Mouse (Mus musculus) neural tube, embryonic 11.5 days (tissue): ENCODE results near the gene Pla2g5. TPM values are rescaled to one million over a fixed set of nuclear protein-coding genes. Genes with fewer than 3 reads are reported as not detected.
"Not testable (repeated sequence)": the region's sequence is repeated elsewhere in the genome, so short reads cannot be mapped to it uniquely, and the experiment has no call there.

Experiments
- ATAC-seq: fragments of 200-750 bp; cut with Nextera tagmentation; 2 replicates; pipeline ENCODE4 v1.8.0; 2017; ENCODE audit warnings: moderate number of reproducible peaks, mild to moderate bottlenecking, moderate TSS enrichment, moderate library complexity; ENCODE audit not compliant: insufficient read depth, low FRiP score, low TSS enrichment
- DNase-seq: peaks from one replicate; pipeline ENCODE4 v3.0.0-alpha.2; 2015; ENCODE audit warnings: low spot score
- H3K27ac ChIP-seq: fragments of 300-500 bp; sonication (generic); 2 replicates; pipeline ENCODE4 v1.5.1; 2014; ENCODE audit warnings: low read depth, mild to moderate bottlenecking, low read length
- H3K27me3 ChIP-seq: fragments of 300-500 bp; sonication (generic); 2 replicates; pipeline ENCODE4 v1.6.1; 2014; ENCODE audit warnings: mild to moderate bottlenecking, low read length, mixed read lengths; ENCODE audit not compliant: control insufficient read depth, insufficient read depth
- H3K36me3 ChIP-seq: fragments of 300-500 bp; sonication (generic); 2 replicates; pipeline ENCODE4 v1.6.1; 2014; ENCODE audit warnings: mild to moderate bottlenecking, low read length, moderate library complexity, mixed read lengths; ENCODE audit not compliant: control insufficient read depth, insufficient read depth
- H3K4me1 ChIP-seq: fragments of 300-500 bp; sonication (generic); 2 replicates; pipeline ENCODE4 v1.6.1; 2014; ENCODE audit warnings: low read length, mixed read lengths; ENCODE audit not compliant: control insufficient read depth, insufficient read depth
- H3K4me2 ChIP-seq: fragments of 300-500 bp; sonication (generic); 2 replicates; pipeline ENCODE4 v1.6.1; 2014; ENCODE audit warnings: low read depth, mild to moderate bottlenecking, moderate library complexity
- H3K4me3 ChIP-seq: fragments of 300-500 bp; sonication (generic); 2 replicates; pipeline ENCODE4 v1.5.1; 2014; ENCODE audit warnings: low read depth, low read length
- H3K9ac ChIP-seq: fragments of 300-500 bp; sonication (generic); 2 replicates; pipeline ENCODE4 v1.6.1; 2014; ENCODE audit warnings: mild to moderate bottlenecking, low read length
- H3K9me3 ChIP-seq: fragments of 300-500 bp; sonication (generic); 2 replicates; pipeline ENCODE4 v1.6.1; 2016; ENCODE audit warnings: low read length; ENCODE audit not compliant: control insufficient read depth
- WGBS: fragments of 180-500 bp; shearing (Covaris S2); extraction: QIAGEN DNeasy Blood & Tissue Kit; methylation state at CpG from one replicate; pipeline ENCODE4 v1.1.7; 2014; 5-methylcytosine and 5-hydroxymethylcytosine counted together
- polyA plus RNA-seq: library from polyadenylated mRNA; unstranded; fragments of >200 nt; fragmentation: Nextera tagmentation; extraction: Ambion mirVana; gene quantifications from 2 replicates; pipeline ENCODE4 v1.2.1, GENCODE M21; 2014

Pla2g5 gene
- polyA plus RNA-seq, 1 experiment from 2014 or later, result not detected

DNA sequence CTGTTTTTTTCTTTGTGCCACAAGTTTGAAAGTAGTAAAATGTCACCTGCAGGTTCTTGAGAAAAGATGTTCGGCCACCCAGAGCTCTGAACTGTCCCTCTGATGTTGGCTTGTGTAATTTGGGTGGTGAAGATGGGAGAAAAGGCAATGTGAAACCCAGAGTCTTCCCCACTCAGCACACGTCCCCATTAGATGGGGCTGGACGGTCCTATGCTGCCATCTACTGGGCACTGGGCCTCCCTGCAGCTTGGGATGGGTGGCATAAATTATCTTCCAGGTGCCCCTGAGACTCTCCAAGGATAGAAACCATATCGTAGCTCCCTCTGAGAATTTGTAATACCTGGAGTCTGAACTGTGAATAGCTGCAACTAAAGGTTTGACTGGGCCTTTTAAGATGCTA is 11.8 kb downstream of the Pla2g5 start:
- Histone ChIP-seq H3K4me3 (no peak overlapping the region), H3K4me1 (no peaks in the 10 kb centered on the region)
- WGBS, result 6% methylated on average over 4 of the region's 4 CpGs

DNA sequence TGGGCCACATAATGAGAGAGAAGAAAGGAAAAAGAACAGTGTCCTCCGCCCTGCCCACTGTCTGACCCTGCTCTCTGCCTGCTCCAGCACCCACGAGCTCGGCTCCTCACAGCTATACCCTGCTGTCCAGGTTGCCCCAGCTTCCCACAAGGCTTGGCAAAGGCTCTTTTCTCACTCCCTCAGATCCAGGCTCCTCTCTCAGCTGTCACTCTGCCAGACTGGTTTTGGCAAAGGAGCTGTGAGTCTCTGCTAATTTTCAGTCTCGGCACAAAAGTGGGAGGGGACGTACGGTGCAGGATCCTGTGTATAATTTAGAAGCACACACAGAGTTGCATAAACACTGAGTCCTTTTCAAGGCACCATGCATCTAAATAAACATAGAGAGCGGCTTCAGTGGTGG is 21.9 kb downstream of the Pla2g5 start:
- no peaks in the 10 kb centered on the region for H3K9me3 ChIP-seq
- H3K27ac ChIP-seq, result no peak overlapping the region
- H3K27me3 ChIP-seq, result no peaks in the 10 kb centered on the region
- no peak overlapping the region for H3K4me2 ChIP-seq
- no peak overlapping the region for H3K9ac ChIP-seq
- no peak for DNase-seq
- H3K4me1 ChIP-seq, result no peaks in the 10 kb centered on the region
- no peaks in the 10 kb centered on the region for H3K36me3 ChIP-seq
- no peak overlapping the region for H3K4me3 ChIP-seq
- 92% methylated on average over 7 of the region's 7 CpGs for WGBS
- ATAC-seq, result no peak

More for the DNA sequence above, 11.8 kb downstream of the Pla2g5 start:
- H3K4me2 ChIP-seq, result no peak overlapping the region
- no peak overlapping the region for H3K27ac ChIP-seq
- DNase-seq, result peak; percentile 83
- no peak overlapping the region for H3K9ac ChIP-seq
- no peaks in the 10 kb centered on the region for H3K9me3 ChIP-seq
- no peaks in the 10 kb centered on the region for H3K27me3 ChIP-seq
- no peaks in the 10 kb centered on the region for H3K36me3 ChIP-seq
- no peak for ATAC-seq

DNA sequence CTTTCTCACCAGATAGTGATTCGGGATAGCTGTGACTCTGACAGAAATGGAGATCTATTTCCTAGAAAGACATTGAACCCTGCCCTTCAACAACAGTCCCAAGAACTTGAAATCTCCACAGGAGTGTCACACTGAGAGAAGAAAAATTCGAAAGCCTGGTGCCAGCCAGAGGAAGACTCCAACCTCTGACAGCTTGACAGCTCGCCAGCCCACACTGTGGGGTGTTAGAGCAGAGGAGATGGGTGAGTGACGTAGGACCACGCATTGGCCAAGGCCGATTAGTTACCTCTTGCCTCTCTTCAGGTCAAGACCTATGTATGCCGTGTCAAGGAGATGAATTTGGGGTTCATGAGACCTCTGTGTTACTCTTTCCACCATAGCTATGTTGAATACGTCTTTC is 22.6 kb downstream of the Pla2g5 start:
- no peak overlapping the region for H3K9ac ChIP-seq
- ATAC-seq (no peak), DNase-seq (no peak)
- H3K4me2 ChIP-seq, result no peak overlapping the region
- H3K4me3 ChIP-seq, result no peak overlapping the region
- WGBS, result 84% methylated on average over 8 of the region's 8 CpGs
- H3K36me3 ChIP-seq, result no peaks in the 10 kb centered on the region
- H3K27me3 ChIP-seq, result no peaks in the 10 kb centered on the region
- no peaks in the 10 kb centered on the region for H3K9me3 ChIP-seq
- H3K4me1 ChIP-seq, result no peaks in the 10 kb centered on the region
- no peak overlapping the region for H3K27ac ChIP-seq

DNA sequence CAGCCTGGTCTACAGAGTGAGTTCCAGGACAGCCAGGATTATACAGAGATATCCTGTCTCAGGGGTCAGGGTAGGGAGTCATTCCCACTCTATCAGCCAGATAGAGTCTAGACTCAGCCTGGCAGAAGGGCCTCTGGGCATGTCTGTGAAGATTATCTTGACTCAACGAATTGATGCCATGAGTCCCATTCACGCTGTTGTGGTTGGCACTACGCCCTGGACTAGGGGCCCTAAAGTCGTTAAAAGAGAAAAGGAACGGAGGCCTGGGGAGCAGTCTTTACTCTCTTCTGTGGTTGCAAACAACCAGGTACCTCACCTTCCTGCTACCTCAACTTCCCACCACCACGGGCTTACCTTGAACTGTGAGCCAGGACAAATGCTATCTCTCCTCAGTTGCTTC is 23.5 kb downstream of the Pla2g5 start:
- DNase-seq, result no peak
- Histone ChIP-seq H3K27ac (no peak overlapping the region), H3K36me3 (no peaks in the 10 kb centered on the region), H3K4me1 (no peaks in the 10 kb centered on the region), H3K4me3 (no peak overlapping the region), H3K9me3 (no peaks in the 10 kb centered on the region), H3K27me3 (no peaks in the 10 kb centered on the region), H3K9ac (no peak overlapping the region), H3K4me2 (no peak overlapping the region)
- ATAC-seq, result no peak
- 89% methylated on average over 6 of the region's 6 CpGs for WGBS

DNA sequence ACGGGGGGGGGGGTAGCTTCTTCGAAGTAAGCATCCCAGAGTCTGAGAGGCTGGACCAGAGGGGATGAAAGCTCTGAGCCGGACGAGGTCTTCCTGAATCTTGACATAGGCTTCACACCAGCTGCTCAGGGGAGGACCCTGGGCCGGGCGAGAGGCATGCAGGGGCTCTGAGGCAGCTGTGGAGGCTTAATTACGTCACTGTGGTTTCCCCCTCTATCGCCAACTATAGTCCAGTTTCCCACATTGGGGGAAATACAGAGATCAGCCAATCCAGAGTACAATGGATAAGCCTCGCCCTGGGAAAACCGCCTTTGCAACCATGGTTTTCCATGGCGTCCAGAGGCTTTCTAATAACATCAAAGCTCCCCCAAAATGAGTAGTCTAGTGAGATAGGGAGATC is 36.1 kb downstream of the Pla2g5 start:
- 70% methylated on average over 11 of the region's 11 CpGs for WGBS
- H3K4me3 ChIP-seq, result no peak overlapping the region
- H3K27ac ChIP-seq, result no peak overlapping the region
- H3K4me2 ChIP-seq, result no peak overlapping the region
- H3K27me3 ChIP-seq, result no peaks in the 10 kb centered on the region
- peaks cover 2% of the 10 kb centered on the region; the same call in 1 of the 2 replicates for H3K9me3 ChIP-seq
- DNase-seq (no peak), ATAC-seq (no peak)
- no peak overlapping the region for H3K9ac ChIP-seq
- H3K36me3 ChIP-seq, result no peaks in the 10 kb centered on the region
- H3K4me1 ChIP-seq, result no peaks in the 10 kb centered on the region

DNA sequence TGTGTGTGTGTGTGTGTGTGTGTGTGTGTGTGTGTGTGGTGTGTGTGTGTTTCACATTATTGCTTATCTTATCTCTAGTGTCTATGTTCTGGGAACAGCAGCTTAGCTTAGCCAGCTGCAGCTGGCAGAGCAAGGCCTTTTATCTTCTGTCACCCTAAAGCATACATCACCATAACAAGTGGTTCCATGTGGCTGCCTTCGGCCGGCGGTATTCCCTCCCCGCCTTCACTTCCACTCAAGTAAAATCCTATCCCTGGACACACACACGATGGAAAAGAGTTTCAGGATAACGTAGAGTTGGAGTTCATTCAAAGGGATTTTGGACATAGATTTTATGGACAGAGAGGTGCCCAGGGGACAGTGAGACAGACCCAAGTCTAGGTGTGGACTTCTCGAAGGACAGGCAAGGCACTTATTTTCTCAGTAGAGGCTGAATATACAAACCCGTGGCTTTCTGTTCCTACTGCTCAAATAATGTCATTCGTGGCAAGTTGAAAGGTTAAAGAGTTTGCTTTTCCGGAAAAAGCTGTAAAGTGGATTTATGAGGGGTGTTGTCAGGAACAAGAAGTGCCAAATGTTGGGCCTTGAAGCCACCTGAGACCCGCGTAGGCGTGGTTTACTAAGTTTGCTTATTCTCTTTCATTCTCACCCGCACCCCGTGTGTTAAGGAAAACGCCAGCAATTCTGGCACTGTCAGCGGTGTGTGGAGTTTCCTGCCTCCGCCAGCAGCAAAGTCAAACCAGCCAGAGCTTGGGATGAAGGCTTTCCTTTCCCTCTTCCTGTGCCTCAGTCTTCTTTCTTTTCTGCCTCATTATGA is 37.3 kb downstream of the Pla2g5 start:
- no peak for ATAC-seq
- no peaks in the 10 kb centered on the region for H3K27me3 ChIP-seq
- no peaks in the 10 kb centered on the region for H3K4me1 ChIP-seq
- H3K36me3 ChIP-seq, result no peaks in the 10 kb centered on the region
- no peak overlapping the region for H3K4me3 ChIP-seq
- WGBS, result 38% methylated on average over 18 of the region's 18 CpGs
- H3K4me2 ChIP-seq, result no peak overlapping the region
- no peak for DNase-seq
- H3K27ac ChIP-seq, result no peak overlapping the region
- H3K9me3 ChIP-seq, result peaks cover 2% of the 10 kb centered on the region; the same call in 1 of the 2 replicates
- H3K9ac ChIP-seq, result no peak overlapping the region

DNA sequence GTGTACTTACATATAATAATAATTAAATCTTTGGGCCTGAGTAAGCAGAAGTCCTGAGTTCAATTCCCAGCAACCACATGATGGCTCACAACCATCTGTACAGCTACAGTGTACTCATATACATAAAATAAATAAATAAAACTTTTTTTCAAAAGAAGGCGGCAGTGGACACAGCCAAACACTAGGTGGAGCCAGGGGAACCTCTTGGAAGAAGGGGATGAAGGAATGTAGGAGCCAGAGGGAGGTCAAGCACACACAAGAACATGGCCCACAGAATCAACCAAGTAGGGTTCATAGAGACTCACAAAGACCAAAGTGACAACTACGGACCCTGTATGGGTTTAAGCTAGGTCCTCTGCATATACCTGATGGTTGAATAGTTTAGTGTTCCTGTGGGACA is 38.6 kb downstream of the Pla2g5 start:
- H3K4me1 ChIP-seq, result no peaks in the 10 kb centered on the region
- 96% methylated on average over 2 of the region's 2 CpGs for WGBS
- H3K36me3 ChIP-seq, result no peaks in the 10 kb centered on the region
- no peak overlapping the region for H3K4me3 ChIP-seq
- no peak overlapping the region for H3K9ac ChIP-seq
- H3K27me3 ChIP-seq, result no peaks in the 10 kb centered on the region
- peaks cover 2% of the 10 kb centered on the region; the same call in 1 of the 2 replicates for H3K9me3 ChIP-seq
- DNase-seq (no peak), ATAC-seq (no peak)
- H3K4me2 ChIP-seq, result no peak overlapping the region
- H3K27ac ChIP-seq, result no peak overlapping the region

DNA sequence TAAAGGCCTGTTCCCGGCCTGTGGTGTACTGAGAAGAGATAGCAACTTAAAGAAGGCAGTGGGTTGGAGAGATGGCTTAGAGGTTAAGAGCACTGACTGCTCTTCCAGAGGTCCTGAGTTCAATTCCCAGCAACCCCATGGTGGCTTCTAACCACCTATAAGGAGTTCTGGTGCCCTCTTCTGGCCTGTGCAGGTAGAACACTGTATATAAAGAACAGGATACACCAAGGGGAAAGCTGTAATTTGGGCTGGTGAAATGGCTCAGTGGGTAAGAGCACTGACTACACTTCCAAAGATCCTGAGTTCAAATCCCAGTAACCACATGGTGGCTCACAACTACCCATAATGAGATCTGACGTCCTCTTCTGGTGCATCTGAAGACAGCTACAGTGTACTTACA is 39.1 kb downstream of the Pla2g5 start:
- not testable (repeated sequence) for DNase-seq, H3K4me2 ChIP-seq, H3K9ac ChIP-seq, H3K4me1 ChIP-seq, H3K36me3 ChIP-seq, ATAC-seq, H3K4me3 ChIP-seq, H3K27me3 ChIP-seq, H3K9me3 ChIP-seq, H3K27ac ChIP-seq
- 79% methylated on average over 2 of the region's 2 CpGs for WGBS

DNA sequence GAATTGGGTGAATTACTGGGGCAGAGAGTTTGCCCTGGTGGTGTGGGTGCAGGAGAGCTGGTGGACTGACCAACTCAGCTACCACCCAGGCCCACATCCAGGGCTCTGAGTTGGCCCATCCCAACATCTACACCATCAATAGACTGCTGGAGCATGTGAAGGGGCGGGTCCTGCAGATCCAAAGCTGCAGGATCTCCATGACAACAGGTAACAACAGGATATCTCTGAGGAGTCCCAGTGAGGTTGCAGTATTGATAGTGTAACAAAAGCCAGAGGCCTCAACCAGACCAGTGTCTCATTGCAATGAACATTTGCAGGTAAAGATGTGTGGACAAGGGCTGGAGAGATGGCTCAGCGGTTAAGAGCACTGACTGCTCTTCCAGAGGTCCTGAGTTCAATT is 42.2 kb downstream of the Pla2g5 start:
- Histone ChIP-seq H3K36me3 (no peaks in the 10 kb centered on the region), H3K4me3 (no peak overlapping the region), H3K4me1 (no peaks in the 10 kb centered on the region), H3K27ac (no peak overlapping the region), H3K27me3 (no peaks in the 10 kb centered on the region), H3K9me3 (peaks cover 2% of the 10 kb centered on the region; the same call in 1 of the 2 replicates), H3K4me2 (no peak overlapping the region), H3K9ac (no peak overlapping the region)
- WGBS, result 92% methylated on average over 2 of the region's 2 CpGs
- DNase-seq (no peak), ATAC-seq (no peak)
